Mouse (Mus musculus): ENCODE results near the gene Tmbim7. TPM values are rescaled to one million over a fixed set of nuclear protein-coding genes. Genes with fewer than 3 reads are reported as not detected.

The Tmbim7 gene
- polyA plus RNA-seq, 1 experiment from 2014 or later: not detected

- WGBS: 69% methylated on average over 5 of the region's 5 CpGs
- H3K36me3 ChIP-seq (ENCODE audit: control insufficient read depth, insufficient read depth, low read length): peaks cover 33% of the 10 kb centered on the region
- no peak for ATAC-seq (ENCODE audit: insufficient number of reproducible peaks, insufficient read depth, low FRiP score, low read depth)
- H3K9ac ChIP-seq (ENCODE audit: low read length): no peak overlapping the region
- no peak overlapping the region for H3K4me3 ChIP-seq (ENCODE audit: control insufficient read depth in 1 of 2, insufficient read depth in 1 of 2, low read depth in 1 of 2, low read length in 2 of 2)
- H3K4me2 ChIP-seq (ENCODE audit: low read length): no peak overlapping the region
- H3K27me3 ChIP-seq (ENCODE audit: control insufficient read depth, insufficient read depth, low read length): no peaks in the 10 kb centered on the region
- H3K4me1 ChIP-seq (ENCODE audit: control insufficient read depth in 2 of 2, insufficient read depth in 2 of 2, low read length in 2 of 2): no peaks in the 10 kb centered on the region
- no peak overlapping the region for H3K27ac ChIP-seq (replicated peaks in 1 of 2; ENCODE audit: control insufficient read depth in 1 of 2, insufficient read depth in 1 of 2, low read depth in 2 of 2, low read length in 2 of 2)
- H3K9me3 ChIP-seq (ENCODE audit: control insufficient read depth, low read length): no peaks in the 10 kb centered on the region
These were observed 77.8 kb downstream of the Tmbim7 start for GRCm38 (mm10) chr5:3728820-3729219.

Small RNA genes lying within 50 kb of the gene (microRNA-seq; reads per million reads assigned to microRNA genes)
- gene Gm22926: not detected
- gene Gm26238: not detected

Other genes starting within 250 kb of the Tmbim7 start
- gene Fam133b, start 107.3 kb upstream of the Tmbim7 start, polyA plus RNA-seq (2014; fragmentation: Nextera tagmentation; extraction: Ambion mirVana): 17.1 and 20.1 TPM in 2 replicates
- 2.9 and 3.5 TPM in 2 replicates for gene 1700109H08Rik, start 79.6 kb upstream of the Tmbim7 start, polyA plus RNA-seq (2014; fragmentation: Nextera tagmentation; extraction: Ambion mirVana)
- gene Pex1, start 55.1 kb upstream of the Tmbim7 start, polyA plus RNA-seq (2014; fragmentation: Nextera tagmentation; extraction: Ambion mirVana): 9.9 and 12.0 TPM in 2 replicates
- 9.2 and 10.0 TPM in 2 replicates for gene Rbm48, start 54.6 kb upstream of the Tmbim7 start, polyA plus RNA-seq (2014; fragmentation: Nextera tagmentation; extraction: Ambion mirVana)
- gene Gatad1, start 6.0 kb downstream of the Tmbim7 start, polyA plus RNA-seq (2014; fragmentation: Nextera tagmentation; extraction: Ambion mirVana): 65.5 and 72.0 TPM in 2 replicates
- 8.0 and 8.9 TPM in 2 replicates for gene Ankib1, start 151.7 kb downstream of the Tmbim7 start, polyA plus RNA-seq (2014; fragmentation: Nextera tagmentation; extraction: Ambion mirVana)
- gene Krit1, start 152.0 kb downstream of the Tmbim7 start, polyA plus RNA-seq (2014; fragmentation: Nextera tagmentation; extraction: Ambion mirVana): 38.4 and 41.4 TPM in 2 replicates
- 0.30 and 0.32 TPM in 2 replicates for gene Lrrd1, start 194.0 kb downstream of the Tmbim7 start, polyA plus RNA-seq (2014; fragmentation: Nextera tagmentation; extraction: Ambion mirVana)
- gene Mterf1a, start 242.8 kb downstream of the Tmbim7 start, polyA plus RNA-seq (2014; fragmentation: Nextera tagmentation; extraction: Ambion mirVana): 4.8 and 5.0 TPM in 2 replicates